Mouse (Mus musculus) testis, adult 2 months (tissue): ENCODE data around the gene Rnf126. TPM values are rescaled to one million over a fixed set of nuclear protein-coding genes. Genes with fewer than 3 reads are reported as not detected.

Experiments used
- H3K27ac ChIP-seq: fragments of 200-500 bp; 2 replicates; pipeline ENCODE4 v1.5.1; 2012; ENCODE audit warnings: low read depth, low read length; ENCODE audit not compliant: control insufficient read depth, insufficient read depth
- H3K27me3 ChIP-seq: fragments of 200-500 bp; 2 replicates; pipeline ENCODE4 v1.6.1; 2012; ENCODE audit warnings: mild to moderate bottlenecking, low read length, moderate library complexity; ENCODE audit not compliant: control insufficient read depth, insufficient read depth
- H3K36me3 ChIP-seq: fragments of 200-500 bp; 2 replicates; pipeline ENCODE4 v1.6.1; 2012; ENCODE audit warnings: mild to moderate bottlenecking, low read length; ENCODE audit not compliant: control insufficient read depth, insufficient read depth
- H3K4me1 ChIP-seq: fragments of 200-500 bp; 2 replicates; pipeline ENCODE4 v1.6.1; 2012; ENCODE audit warnings: low read length; ENCODE audit not compliant: control insufficient read depth, insufficient read depth
- H3K4me3 ChIP-seq: fragments of 200-500 bp; 2 replicates; pipeline ENCODE4 v1.5.1; 2012; ENCODE audit warnings: low read depth, mild to moderate bottlenecking, low read length, moderate library complexity, mixed read lengths; ENCODE audit not compliant: control insufficient read depth
- CTCF ChIP-seq: fragments of 200-500 bp; IDR thresholded peaks from 2 replicates; pipeline ENCODE4 v1.5.1; 2012; ENCODE audit warnings: low read depth, mild to moderate bottlenecking, inconsistent platforms, low read length, moderate library complexity; ENCODE audit not compliant: control insufficient read depth, insufficient read depth, insufficient replicate concordance
- POLR2A ChIP-seq: fragments of 200-500 bp; IDR thresholded peaks from 2 replicates; pipeline ENCODE4 v1.6.1; 2012; ENCODE audit warnings: low read depth, mild to moderate bottlenecking, inconsistent platforms, low read length, moderate library complexity; ENCODE audit not compliant: control insufficient read depth
- polyA plus RNA-seq: library from polyadenylated mRNA; depleted of rRNA; stranded (reverse); fragments of >200 nt; gene quantifications from 2 replicates; pipeline ENCODE4 v1.2.3, GENCODE M21; 2012

Rnf126 gene
- polyA plus RNA-seq, 1 experiment, result 989 TPM

- TF ChIP-seq POLR2A, result no peak
- no peak for TF ChIP-seq CTCF
- H3K4me1 ChIP-seq, result peaks cover 26% of the 10 kb centered on the region
- H3K27ac ChIP-seq, result no peak overlapping the region
- H3K4me3 ChIP-seq, result no peak overlapping the region
- H3K27me3 ChIP-seq, result no peaks in the 10 kb centered on the region
- no peaks in the 10 kb centered on the region for H3K36me3 ChIP-seq
Observed at GRCm38 (mm10) chr10:79797326-79797725, 30.6 kb upstream of the Rnf126 start.

DNA sequence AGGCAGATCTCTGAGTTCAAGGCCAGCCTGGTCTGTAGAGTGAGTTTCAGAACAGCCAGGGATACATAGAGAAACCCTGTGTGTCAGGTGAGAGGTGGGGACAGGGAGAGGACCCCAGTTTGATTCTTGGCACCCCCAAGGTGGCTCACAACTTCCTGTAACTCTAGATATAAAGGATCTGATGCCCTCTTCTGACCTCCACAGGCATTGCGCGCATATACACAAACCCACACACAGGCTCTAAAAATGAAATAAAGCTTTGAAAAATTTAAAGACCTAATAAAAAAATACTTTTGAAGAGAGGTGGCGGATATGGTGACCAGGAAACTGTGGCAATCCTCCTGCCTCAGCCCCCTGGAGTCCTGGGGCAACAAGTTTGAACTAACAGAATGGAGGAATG lies 29.2 kb upstream of the Rnf126 start:
- no peaks in the 10 kb centered on the region for H3K27me3 ChIP-seq
- H3K4me1 ChIP-seq, result peaks cover 19% of the 10 kb centered on the region
- no peak for TF ChIP-seq CTCF
- no peak overlapping the region for H3K27ac ChIP-seq
- no peak overlapping the region for H3K4me3 ChIP-seq
- H3K36me3 ChIP-seq, result no peaks in the 10 kb centered on the region

- TF ChIP-seq POLR2A (peak; percentile 51; the same call in 1 of the 2 replicates), CTCF (no peak)
- Histone ChIP-seq H3K27me3 (no peaks in the 10 kb centered on the region), H3K27ac (peak overlapping the region; percentile 56), H3K4me3 (peak overlapping the region; percentile 83), H3K4me1 (peaks cover 19% of the 10 kb centered on the region), H3K36me3 (no peaks in the 10 kb centered on the region)
Observed at GRCm38 (mm10) chr10:79794491-79794931, 27.8 kb upstream of the Rnf126 start.

- H3K36me3 ChIP-seq, result no peaks in the 10 kb centered on the region
- TF ChIP-seq CTCF (no peak), POLR2A (no peak)
- H3K4me1 ChIP-seq, result peaks cover 19% of the 10 kb centered on the region
- peak overlapping the region; percentile 56 for H3K27ac ChIP-seq
- H3K27me3 ChIP-seq, result no peaks in the 10 kb centered on the region
- H3K4me3 ChIP-seq, result peak overlapping the region; percentile 83
Observed at GRCm38 (mm10) chr10:79793738-79794490, 27.2 kb upstream of the Rnf126 start.

- peaks cover 19% of the 10 kb centered on the region for H3K4me1 ChIP-seq
- H3K4me3 ChIP-seq, result peak within 1 kb of the TSS; percentile 83
- TF ChIP-seq CTCF, result peak; percentile 68; the same call in 1 of the 2 replicates
- TF ChIP-seq POLR2A, result peak; percentile 17; the same call in 1 of the 2 replicates
- peak within 1 kb of the TSS; percentile 59 for H3K27ac ChIP-seq
- no peaks in the 10 kb centered on the region for H3K36me3 ChIP-seq
- H3K27me3 ChIP-seq, result no peaks in the 10 kb centered on the region
Observed at GRCm38 (mm10) chr10:79793051-79793737, 26.4 kb upstream of the Rnf126 start, which contains the start of gene Palm. TSS of gene Palm (plus strand) at chr10:79793572.

- no peaks in the 10 kb centered on the region for H3K36me3 ChIP-seq
- no peak overlapping the region for H3K27ac ChIP-seq
- no peak for TF ChIP-seq CTCF
- no peak for TF ChIP-seq POLR2A
- H3K4me3 ChIP-seq, result no peak overlapping the region
- H3K27me3 ChIP-seq, result no peaks in the 10 kb centered on the region
- peaks cover 19% of the 10 kb centered on the region for H3K4me1 ChIP-seq
Observed at GRCm38 (mm10) chr10:79792339-79793040, 25.7 kb upstream of the Rnf126 start.

DNA sequence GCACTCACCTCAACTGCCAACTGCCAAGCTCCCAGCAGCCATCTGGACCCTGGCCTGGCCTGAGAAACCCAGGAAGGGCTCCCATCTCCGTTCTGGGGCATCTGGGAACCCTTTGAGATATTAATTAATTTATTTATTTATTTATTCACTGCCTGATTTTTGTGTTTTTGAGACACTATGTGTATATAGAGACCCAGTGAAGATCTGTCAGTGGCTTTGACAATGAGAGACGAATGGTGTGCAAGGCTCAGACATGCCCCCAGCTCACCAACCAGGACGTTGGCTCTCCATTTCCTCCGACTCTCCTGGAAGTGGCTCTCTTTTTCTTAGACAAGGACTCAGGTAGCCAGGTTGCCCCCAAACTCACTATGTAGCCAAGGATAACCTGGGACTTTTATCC lies 24.1 kb upstream of the Rnf126 start, which contains the start of gene Prss57:
TSS of gene Prss57 (minus strand) at position 101 of the 400 bp plus-strand sequence.
- peaks cover 19% of the 10 kb centered on the region for H3K4me1 ChIP-seq
- H3K36me3 ChIP-seq, result no peaks in the 10 kb centered on the region
- no peak within 1 kb of the TSS for H3K4me3 ChIP-seq
- H3K27ac ChIP-seq, result no peak within 1 kb of the TSS
- TF ChIP-seq CTCF, result no peak
- no peak for TF ChIP-seq POLR2A
- no peaks in the 10 kb centered on the region for H3K27me3 ChIP-seq
